Mouse (Mus musculus): ENCODE measurements around the gene Trmo. TPM values are rescaled to one million over a fixed set of nuclear protein-coding genes. Genes with fewer than 3 reads are reported as not detected.

Trmo gene
- polyA plus RNA-seq, 1 experiment = not detected

DNA sequence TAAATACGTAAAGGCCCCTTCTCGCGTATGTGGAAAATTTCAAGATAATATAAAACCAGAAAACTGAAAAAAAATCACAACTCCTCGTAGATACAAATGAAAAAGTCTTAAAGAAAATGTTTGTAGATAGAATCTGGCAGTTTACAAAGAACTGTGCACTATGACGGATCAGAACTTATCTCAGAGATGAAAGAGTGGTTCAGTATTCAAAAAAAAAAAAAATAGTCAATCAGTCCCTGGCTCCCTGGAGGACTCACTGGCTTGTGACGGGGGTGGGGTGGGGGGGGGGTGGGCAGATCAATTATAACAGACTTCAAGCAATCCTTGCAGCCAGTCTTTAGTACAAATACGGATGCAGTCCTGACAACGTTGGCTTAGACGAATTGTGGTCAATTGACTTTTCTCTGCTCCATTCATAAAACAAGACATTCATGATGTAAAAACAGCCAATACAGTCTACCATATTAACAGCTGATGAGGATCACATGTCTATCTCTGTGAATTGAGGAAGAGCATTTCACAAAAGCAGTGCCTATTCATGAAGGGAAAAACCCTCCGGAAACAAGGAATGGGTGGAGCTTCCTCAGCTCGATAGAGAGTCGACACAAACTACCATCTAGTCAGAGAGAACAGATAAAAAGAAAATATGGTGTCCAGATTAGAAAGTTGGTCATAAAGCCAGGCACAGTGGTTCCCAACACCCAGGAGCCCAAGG, 29.5 kb downstream of the Trmo start:
- TF ChIP-seq CTCF (IDR thresholded peaks at IDR 0.05; ENCODE audit: insufficient read depth, low read depth, low read length) = no peak
- TF ChIP-seq POLR2A (IDR thresholded peaks at IDR 0.05; ENCODE audit: insufficient read depth, low read depth, low read length) = no peak
- peaks cover 2% of the 10 kb centered on the region for H3K4me1 ChIP-seq (ENCODE audit: control insufficient read depth, insufficient read depth, low read length)
- H3K4me3 ChIP-seq (ENCODE audit: insufficient read depth, low read depth, low read length) = no peak overlapping the region
- WGBS = 78% methylated on average over 12 of the region's 12 CpGs
- no peak overlapping the region for H3K27ac ChIP-seq (ENCODE audit: insufficient read depth, low read depth, low read length)

DNA sequence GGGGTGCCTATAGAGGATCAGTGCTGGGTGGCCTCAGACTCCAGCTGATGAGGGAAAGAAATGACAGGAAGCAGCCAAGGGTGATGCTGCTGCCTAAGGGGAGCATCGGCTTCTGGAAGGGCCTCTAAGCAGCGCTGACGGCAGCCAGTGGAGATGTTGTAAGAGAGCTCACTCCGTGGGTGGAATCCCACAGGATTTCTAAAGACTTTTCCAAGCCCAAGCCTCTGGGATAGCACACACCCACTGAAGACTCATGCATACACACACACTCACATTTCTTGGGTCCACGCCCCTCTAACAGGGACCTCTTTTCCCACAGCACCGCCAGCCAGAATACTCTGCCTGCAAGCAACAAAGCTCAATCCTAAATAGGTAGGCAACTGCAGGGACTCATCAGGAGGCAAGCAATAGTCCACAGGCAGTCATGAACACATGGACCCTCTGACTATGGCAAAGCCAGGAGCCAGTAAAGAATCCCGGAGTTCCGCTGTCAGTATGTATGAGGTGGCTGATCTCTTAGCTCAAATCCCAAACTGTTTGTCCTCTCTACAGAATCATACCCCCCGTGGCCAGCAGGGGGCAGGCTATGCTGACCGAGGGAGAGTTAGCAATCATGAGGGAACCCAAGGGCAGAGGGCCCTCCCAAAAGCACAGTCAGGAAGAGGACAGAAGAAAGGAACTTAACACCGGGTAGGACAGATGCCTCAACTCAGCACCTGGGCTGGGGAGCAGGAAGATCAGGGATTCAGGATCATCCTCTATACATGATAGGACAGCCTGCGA, 32.7 kb downstream of the Trmo start:
- H3K4me1 ChIP-seq (ENCODE audit: control insufficient read depth, insufficient read depth, low read length) = peaks cover 2% of the 10 kb centered on the region
- 42% methylated on average over 12 of the region's 12 CpGs for WGBS
- TF ChIP-seq CTCF (IDR thresholded peaks at IDR 0.05; ENCODE audit: insufficient read depth, low read depth, low read length) = peak; percentile 44; the same call in 1 of the 2 replicates
- no peak for TF ChIP-seq POLR2A (IDR thresholded peaks at IDR 0.05; ENCODE audit: insufficient read depth, low read depth, low read length)
- no peak overlapping the region for H3K4me3 ChIP-seq (ENCODE audit: insufficient read depth, low read depth, low read length)
- H3K27ac ChIP-seq (ENCODE audit: insufficient read depth, low read depth, low read length) = no peak overlapping the region

DNA sequence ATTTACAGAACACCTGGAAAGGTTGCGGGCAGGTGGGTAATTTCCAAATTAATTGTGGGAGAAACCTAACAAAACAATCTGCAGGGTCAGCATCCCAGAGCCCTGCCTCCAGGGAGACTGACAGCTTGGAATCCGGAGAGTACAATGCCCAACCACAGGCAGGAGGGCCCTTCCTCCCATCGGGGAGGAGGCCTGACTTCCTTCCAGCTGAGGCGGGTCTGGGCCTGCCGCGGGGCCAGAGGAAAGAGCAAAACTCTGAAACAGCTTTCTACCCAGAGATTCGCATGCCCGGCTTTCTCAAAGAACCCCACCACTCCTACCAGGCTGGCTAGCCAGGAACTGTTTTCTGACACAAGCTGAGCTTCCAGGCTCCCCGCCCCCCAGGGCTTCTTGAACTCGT, 36.2 kb downstream of the Trmo start:
- H3K4me3 ChIP-seq (ENCODE audit: insufficient read depth, low read depth, low read length) = no peak overlapping the region
- H3K27ac ChIP-seq (ENCODE audit: insufficient read depth, low read depth, low read length) = no peak overlapping the region
- 20% methylated on average over 10 of the region's 10 CpGs for WGBS
- peaks cover 2% of the 10 kb centered on the region for H3K4me1 ChIP-seq (ENCODE audit: control insufficient read depth, insufficient read depth, low read length)
- TF ChIP-seq CTCF (IDR thresholded peaks at IDR 0.05; ENCODE audit: insufficient read depth, low read depth, low read length) (no peak), POLR2A (IDR thresholded peaks at IDR 0.05; ENCODE audit: insufficient read depth, low read depth, low read length) (no peak)

DNA sequence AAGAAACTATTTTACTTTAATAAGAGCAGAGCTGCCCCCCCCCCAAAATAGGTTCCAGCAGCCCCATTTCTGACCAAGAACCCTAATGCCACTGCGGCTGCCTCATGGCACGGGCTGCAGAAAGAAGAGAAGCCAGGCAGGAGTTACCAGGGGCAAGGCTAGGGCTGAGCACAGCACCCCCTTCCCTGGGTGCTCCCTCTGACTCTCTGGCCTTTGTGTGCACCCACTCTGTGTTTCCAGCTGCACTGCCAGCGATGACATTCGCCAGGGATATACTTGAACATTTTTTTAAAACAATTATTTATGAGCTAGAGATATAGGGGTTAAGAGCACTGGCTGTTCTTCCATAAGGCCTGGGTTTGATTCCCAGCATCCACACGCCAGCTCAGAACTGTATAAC, 39.7 kb downstream of the Trmo start:
- H3K27ac ChIP-seq (ENCODE audit: insufficient read depth, low read depth, low read length) = no peak overlapping the region
- WGBS = 69% methylated on average over 5 of the region's 5 CpGs
- TF ChIP-seq POLR2A (IDR thresholded peaks at IDR 0.05; ENCODE audit: insufficient read depth, low read depth, low read length) (no peak), CTCF (IDR thresholded peaks at IDR 0.05; ENCODE audit: insufficient read depth, low read depth, low read length) (no peak)
- H3K4me3 ChIP-seq (ENCODE audit: insufficient read depth, low read depth, low read length) = no peak overlapping the region
- H3K4me1 ChIP-seq (ENCODE audit: control insufficient read depth, insufficient read depth, low read length) = no peaks in the 10 kb centered on the region; the same call in 1 of the 2 replicates

DNA sequence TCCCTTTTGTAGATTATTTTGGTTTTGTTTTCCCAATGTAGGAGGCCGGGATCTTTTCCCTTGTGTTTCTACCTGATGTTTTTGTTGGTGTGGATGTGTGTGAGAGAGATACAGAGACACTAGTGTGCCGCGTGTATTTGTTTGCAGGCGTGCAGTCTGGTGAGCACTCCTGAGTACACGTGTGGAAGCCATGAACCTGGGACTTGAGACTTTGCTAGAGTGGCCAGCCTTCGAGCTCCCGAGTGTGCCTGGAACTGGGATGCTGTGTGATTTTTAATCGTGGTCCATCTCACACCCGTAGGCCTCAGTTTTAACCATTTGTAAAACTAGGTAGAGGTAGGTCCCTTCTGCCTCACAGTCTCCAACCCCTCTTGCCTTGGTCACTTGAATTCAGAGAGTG, 40.3 kb downstream of the Trmo start:
- H3K27ac ChIP-seq (ENCODE audit: insufficient read depth, low read depth, low read length) = no peak overlapping the region
- H3K4me3 ChIP-seq (ENCODE audit: insufficient read depth, low read depth, low read length) = no peak overlapping the region
- 29% methylated on average over 9 of the region's 9 CpGs for WGBS
- no peak for TF ChIP-seq POLR2A (IDR thresholded peaks at IDR 0.05; ENCODE audit: insufficient read depth, low read depth, low read length)
- TF ChIP-seq CTCF (IDR thresholded peaks at IDR 0.05; ENCODE audit: insufficient read depth, low read depth, low read length) = no peak
- H3K4me1 ChIP-seq (ENCODE audit: control insufficient read depth, insufficient read depth, low read length) = peaks cover 6% of the 10 kb centered on the region

DNA sequence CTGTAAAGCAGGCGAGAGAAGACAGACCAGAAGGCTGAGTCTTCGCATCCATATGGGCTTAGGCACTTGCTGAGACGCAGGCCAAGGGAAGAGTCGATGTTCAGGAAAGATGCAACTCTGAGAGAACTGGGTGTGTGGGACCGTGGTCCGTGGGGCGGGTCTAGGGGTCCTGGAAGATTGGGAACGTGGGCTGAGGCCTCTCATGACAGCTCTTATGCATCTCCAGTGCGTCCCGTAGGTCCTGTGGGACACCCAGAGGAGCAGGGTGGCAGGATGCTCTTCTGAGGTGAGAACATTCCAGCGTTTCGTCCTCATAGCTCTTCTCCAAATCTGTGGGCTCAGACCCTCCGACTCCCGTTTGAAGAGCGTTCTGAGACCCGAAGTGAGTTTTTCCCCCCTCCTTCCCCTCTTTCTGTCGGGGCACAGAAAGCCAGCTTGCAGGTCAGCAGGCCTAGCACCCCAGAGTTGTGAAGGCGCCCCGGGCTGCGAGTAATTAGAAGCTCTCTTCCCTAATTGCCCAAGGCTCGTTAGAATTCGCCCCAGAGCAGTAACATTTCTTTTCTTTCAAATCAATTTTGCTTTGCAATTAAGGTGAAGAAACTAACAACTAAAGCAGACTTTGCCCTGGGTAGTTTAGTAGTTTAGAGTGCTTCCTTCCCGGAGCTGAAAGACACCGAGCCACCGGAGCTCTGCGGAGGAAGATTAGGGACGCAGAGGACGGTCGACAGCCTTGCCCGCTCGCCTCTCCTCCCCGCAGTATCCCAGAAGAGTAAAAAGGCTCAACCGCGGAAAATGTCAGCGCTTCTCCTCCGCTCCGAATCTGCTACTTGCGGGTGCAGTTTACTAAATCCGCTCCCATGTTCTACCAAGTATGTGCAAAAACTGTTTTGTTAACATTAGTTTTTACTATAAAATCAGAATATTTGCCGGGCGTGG, 41.4 kb downstream of the Trmo start:
- WGBS = 5% methylated on average over 41 of the region's 41 CpGs
- Histone ChIP-seq H3K4me1 (ENCODE audit: control insufficient read depth, insufficient read depth, low read length) (peaks cover 7% of the 10 kb centered on the region), H3K4me3 (ENCODE audit: insufficient read depth, low read depth, low read length) (no peak overlapping the region), H3K27ac (ENCODE audit: insufficient read depth, low read depth, low read length) (no peak overlapping the region)
- TF ChIP-seq CTCF (IDR thresholded peaks at IDR 0.05; ENCODE audit: insufficient read depth, low read depth, low read length) (no peak), POLR2A (IDR thresholded peaks at IDR 0.05; ENCODE audit: insufficient read depth, low read depth, low read length) (no peak)

DNA sequence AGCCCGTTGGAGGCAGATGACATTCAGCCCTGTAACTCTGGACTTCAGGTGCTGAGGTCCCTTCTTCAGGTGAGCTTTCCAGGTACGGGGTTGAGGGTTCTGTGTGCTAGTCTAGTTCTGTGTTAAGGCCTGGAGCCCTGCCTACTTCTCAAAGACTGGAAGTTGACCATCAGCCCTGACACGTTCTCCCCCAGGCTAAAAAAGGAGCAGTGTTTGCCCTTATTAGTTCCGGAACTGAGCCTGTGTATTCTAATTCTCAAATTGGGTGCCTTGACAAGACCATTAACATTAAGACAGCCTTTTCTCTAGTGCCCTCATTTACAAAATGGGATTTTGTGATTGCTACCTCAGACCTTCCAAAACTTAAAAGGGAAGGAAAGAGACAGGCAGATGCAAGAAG, 42.1 kb downstream of the Trmo start:
- 13% methylated on average over 4 of the region's 4 CpGs for WGBS
- no peak overlapping the region for H3K4me3 ChIP-seq (ENCODE audit: insufficient read depth, low read depth, low read length)
- peaks cover 7% of the 10 kb centered on the region for H3K4me1 ChIP-seq (ENCODE audit: control insufficient read depth, insufficient read depth, low read length)
- H3K27ac ChIP-seq (ENCODE audit: insufficient read depth, low read depth, low read length) = no peak overlapping the region
- TF ChIP-seq CTCF (IDR thresholded peaks at IDR 0.05; ENCODE audit: insufficient read depth, low read depth, low read length) (no peak), POLR2A (IDR thresholded peaks at IDR 0.05; ENCODE audit: insufficient read depth, low read depth, low read length) (no peak)

DNA sequence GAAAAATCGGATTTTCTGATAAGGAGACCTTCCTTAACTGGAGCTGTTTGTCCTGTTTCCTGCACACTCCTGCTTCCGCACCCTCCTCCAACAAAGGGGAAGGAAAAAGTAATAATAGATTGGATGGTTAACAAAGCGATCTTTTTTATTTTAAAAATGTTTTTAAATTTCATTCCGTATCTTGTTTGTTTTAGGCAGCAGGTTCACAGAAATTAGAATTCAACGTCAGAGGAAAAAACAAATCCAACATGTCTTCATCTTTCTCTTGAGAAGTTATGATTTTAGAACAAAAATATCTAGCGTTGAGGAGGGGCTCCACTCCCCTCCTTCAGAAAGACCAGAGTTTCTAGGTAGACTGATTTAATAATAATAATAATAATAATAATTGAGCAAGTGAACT, 43.0 kb downstream of the Trmo start:
- Histone ChIP-seq H3K27ac (ENCODE audit: insufficient read depth, low read depth, low read length) (no peak overlapping the region), H3K4me1 (ENCODE audit: control insufficient read depth, insufficient read depth, low read length) (peaks cover 7% of the 10 kb centered on the region), H3K4me3 (ENCODE audit: insufficient read depth, low read depth, low read length) (no peak overlapping the region)
- TF ChIP-seq POLR2A (IDR thresholded peaks at IDR 0.05; ENCODE audit: insufficient read depth, low read depth, low read length) (no peak), CTCF (IDR thresholded peaks at IDR 0.05; ENCODE audit: insufficient read depth, low read depth, low read length) (no peak)
- WGBS = 30% methylated on average over 6 of the region's 6 CpGs
